Mouse (Mus musculus): ENCODE data around the gene Mfsd4b1.

The Mfsd4b1 gene

GRCm38 (mm10) chr10:39956340-39956878, 68.7 kb downstream of the Mfsd4b1 start:
- DNase-seq, result no peak

DNA sequence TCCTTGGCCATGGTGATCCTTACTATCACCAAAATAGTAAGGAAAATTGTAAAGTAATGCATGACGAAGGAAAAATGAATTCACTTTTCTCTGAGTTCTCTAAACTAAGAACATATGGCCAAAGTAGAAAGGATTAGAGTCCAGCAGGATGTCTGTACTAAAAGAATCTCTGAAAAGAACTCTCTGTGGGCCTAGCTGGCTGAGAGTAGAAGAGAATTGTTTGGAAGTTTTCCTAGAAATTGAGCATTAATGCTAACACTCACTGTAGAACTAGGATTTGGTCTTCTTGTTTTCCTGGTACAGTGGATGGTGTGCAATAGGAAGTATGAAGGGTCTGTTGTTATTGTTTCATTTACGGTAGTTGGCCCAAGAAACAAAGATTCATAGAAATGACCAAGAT, 69.9 kb downstream of the Mfsd4b1 start:
- no peak for DNase-seq

Measured in B cell, adult 2 months (primary cell).